Mouse (Mus musculus) megakaryocyte-erythroid progenitor cell, adult 5-6 weeks (primary cell): Measurements from ENCODE around the gene Selenon. TPM values are rescaled to one million over a fixed set of nuclear protein-coding genes. Genes with fewer than 3 reads are reported as not detected.

Experiments
- ATAC-seq: replicated peaks from 2 replicates; pipeline ENCODE4 v1.8.0; 2016; ENCODE audit warnings: mild to moderate bottlenecking, inconsistent platforms; ENCODE audit not compliant: severe bottlenecking, poor library complexity, low FRiP score, low TSS enrichment
- total RNA-seq, 2 experiments: library from RNA; stranded (forward) in 1 of 2; stranded (reverse) in 1 of 2; fragments of 200-1000, 215-1000 nt in 1 of 2; fragments of >200 nt in 1 of 2; fragmentation: Nextera tagmentation in 1 of 2; gene quantifications; 2 replicates each; pipeline ENCODE4 v1.2.3; 2014 to 2017

Gene Selenon
- total RNA-seq, 2 experiments from 2014 or later: 3.6 to 17.7 TPM

DNA sequence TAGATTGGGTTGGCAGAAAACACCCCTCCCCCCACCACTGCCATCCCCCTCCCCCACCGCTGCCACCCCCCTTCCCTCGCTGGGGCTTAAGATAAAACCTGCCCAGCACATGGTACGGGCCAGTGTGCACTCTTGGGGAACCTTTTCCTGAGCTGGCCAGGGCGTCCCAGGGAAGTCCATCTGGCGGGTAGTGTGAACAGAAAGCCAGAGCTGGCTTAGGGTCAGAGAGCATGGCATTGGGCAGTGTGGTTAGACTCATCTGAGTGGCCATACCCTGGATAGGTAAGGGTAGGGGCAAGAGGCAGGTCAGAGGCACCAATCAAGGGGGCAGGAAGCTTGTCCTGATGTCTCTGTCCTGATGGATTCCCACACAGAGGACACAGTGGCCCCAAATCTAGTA is 27.7 kb upstream of the Selenon start:
- no peak for ATAC-seq

DNA sequence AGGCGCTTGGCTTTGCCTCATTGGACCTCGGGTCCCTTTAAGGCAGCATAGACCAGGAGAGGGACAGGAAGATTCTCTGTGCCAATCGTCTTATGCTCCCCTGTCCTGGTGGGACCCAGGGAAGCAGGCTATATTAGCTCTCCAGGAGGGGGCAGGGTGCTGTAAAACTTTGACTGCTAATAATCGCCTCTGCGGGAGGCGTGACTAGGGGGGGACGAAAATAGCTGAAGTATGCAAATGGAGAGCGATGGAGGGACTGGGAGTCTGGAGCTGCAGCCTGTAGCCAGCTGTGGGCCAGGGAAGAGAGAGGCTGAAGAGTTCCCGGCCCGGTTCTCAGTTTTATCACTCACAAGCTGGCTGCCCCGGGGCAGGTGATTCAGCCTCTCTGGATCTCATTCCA is 27.2 kb upstream of the Selenon start:
- no peak for ATAC-seq

DNA sequence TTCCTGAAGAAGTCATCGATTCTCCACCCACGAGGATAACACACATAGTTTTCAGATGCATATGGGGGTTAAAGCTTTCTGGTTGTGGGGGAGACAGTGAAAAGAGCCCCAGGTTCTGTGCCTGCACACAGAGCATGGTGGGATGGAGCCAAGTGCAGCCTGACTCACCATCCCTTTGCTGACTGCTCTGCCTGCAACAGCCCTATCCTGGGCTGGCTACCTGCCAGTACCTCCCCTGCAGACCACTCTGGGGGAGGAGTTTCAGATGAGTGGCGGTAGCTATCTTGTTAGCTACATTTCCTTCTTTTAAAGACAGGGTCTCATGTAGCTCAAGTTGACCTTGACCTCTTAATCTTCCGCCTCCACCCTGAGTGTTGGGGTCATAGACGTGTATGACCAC is 26.4 kb upstream of the Selenon start:
- ATAC-seq: no peak

- ATAC-seq: no peak
These were observed 25.3 kb upstream of the Selenon start for GRCm38 (mm10) chr4:134577281-134577680.

DNA sequence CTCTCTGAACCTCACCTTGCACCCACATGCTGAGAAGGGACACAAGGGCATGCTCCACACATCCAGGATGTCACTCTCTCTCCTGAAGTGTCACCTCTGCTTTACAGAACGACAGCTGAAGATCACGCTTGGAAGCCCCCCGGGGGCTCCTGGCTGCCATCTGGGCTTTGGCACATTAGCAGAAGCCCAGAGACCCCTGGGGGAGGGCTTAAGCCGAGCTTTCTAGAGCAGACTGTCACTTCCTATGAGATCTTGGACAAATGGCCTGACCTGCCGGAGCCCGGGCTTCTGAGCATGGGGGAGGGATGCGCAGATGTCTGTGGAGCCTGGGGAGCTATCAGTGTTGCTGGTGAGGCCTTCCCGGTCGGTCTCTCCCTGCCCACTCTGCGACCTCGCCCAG is 23.5 kb upstream of the Selenon start:
- no peak for ATAC-seq

GRCm38 (mm10) chr4:134572449-134573300 is 20.7 kb upstream of the Selenon start:
- ATAC-seq: no peak

DNA sequence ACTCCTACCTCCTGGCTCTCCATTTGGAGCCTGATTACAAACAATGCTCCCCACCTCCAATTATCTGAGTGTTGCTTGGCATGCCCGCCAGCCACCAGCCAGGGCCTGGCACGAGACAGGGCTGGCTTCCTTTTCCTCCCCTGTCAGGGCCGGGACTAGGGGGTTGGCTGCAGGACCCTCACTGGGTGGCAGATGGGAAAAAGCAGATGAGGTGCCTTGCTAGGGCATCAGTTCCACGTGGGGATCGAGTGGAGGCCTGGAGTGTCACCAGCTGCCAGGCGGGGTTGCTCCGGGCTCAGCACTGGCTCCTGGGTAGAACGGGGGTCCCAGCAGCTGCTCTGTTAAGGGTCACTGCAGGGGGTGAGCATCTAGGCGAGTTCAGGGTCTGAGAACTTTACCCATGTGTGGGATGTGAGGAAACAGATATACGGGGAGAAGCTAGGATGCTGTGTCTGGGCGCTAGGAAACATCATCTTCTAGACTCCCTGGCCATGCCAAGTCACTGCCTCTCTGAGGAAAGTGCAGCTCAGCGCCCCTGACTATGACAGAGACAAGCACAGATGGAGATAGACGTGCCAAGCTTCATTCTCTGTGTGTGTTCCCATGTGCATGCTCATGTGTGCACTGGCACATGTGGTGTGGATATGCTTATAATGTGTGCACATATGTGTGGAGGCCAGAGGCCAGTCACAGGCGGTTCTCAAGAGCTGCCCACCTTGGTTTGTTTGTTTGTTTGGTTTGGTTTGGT is 18.9 kb upstream of the Selenon start:
- ATAC-seq: no peak

DNA sequence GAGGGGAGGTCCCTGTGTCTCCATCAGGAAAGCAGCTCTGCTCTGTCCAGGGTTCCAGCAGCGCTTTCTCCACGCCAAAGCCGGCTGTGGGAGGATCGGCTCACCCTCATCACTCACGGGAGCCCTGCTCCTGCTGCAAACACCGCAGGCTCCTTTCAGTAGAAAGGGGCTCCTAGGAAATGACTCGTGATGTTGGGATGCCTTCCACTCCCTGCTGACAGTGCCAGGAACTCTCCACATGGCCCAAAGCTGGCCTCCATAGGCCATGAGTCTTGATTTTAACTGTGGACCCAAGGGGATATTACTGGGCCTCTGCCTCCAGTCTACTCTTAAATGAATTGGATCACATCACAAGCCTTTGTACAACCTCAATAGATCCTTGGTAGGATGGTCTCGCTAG is 17.9 kb upstream of the Selenon start:
- ATAC-seq: no peak

DNA sequence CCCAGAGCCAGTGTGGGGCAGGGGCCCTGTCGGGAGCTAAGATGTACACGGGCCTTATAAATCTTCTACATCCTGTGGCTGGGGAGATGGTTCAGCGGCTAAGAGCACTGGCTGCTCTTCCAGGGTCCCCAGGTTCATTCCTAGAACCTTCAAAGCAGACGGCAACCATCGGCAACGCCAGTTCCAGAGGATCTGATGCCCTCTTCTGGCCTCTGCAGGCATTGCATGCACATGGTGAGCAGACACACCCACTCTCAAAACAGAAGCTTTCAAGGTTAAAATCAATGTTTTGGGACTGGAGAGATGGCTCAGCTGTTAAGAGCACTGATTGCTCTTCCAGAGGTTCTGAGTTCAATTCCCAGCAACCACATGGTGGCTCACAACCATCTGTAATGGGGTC is 17.2 kb upstream of the Selenon start:
- ATAC-seq: no peak

DNA sequence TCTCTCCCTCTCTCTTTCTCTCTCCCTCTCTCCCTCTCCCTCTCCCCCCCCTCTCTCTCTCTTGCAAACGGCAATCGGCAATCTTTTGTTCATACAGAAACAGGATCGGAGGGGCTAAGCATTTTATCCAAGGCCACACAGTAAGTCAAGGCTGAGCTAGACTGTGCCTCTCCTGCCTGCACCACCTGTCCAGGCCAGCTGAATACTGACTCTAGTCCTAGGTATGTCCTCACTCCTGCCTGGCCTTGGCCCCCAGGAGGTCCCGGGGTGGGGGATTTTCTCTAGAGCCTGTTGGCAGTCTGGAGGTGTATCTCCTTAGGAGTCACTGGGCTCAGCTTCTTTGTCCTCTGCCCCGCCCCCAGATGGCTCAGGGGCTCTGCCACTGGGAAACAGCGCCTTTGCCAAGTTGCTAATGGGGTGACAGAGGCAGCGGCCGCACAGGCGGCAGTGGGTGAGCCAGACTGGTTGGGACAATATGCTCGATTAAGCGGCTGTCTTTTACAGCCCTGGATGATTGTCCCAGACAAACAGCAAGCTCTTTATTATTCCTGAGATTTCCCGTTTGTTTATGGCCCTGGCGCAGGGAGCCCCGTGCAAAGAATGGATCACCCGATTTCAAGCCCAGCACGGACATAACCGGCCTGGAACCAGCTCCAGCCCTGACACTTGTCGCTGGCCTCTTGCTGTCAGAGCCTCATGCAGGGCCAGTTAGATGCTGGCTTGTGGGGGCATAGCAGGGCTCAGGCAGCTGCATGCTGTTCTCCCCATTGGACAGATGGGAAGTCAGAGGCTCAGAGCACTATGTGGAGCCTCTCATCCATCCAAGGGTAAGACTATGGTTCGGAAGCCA is 15.6 kb upstream of the Selenon start:
- no peak for ATAC-seq

GRCm38 (mm10) chr4:134564093-134564492 is 12.1 kb upstream of the Selenon start:
- ATAC-seq: peak; percentile 11; the same call in 1 of the 2 replicates

DNA sequence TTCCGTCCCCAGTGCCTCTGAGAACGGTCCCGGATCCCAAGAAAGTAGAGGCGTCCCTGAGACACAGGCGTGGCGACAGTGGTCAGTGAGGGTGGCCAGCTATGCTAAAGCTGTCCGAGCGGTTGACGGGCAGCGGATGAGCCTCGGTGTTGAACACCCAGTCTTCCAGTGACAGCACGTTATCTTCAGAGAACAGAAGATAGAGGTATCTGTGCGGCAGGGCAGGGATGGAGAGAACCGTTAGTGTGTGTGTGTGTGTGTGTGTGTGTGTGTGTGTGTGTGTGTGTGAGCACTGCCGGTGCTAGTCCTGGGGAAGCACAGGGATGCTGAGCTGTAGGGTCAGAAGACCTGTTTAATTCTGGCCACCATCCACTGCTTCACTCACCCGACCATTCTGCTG is 11.7 kb upstream of the Selenon start:
- ATAC-seq: peak; percentile 51; the same call in 1 of the 2 replicates

- ATAC-seq: no peak
These were observed 10.0 kb upstream of the Selenon start for GRCm38 (mm10) chr4:134562014-134562413.

DNA sequence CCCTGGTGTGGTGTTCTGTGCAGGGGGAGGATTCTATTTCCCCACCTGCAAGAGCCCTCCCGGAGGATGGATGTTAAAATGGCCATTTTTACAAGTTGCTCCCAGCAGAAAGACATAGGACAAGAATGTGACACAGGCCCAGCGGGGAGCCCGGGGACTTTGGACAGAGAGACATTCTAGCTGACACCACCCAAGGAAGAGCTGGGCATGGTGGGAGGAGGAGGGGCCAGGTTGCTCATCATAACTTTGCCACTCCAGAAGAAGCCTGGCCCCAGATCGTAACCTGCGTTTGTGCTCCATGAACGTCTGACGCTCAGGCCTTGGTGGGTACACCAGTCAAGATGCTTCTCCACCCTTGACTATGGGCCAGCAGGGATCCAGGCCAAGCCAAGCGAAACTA is 8.7 kb upstream of the Selenon start:
- ATAC-seq: no peak

DNA sequence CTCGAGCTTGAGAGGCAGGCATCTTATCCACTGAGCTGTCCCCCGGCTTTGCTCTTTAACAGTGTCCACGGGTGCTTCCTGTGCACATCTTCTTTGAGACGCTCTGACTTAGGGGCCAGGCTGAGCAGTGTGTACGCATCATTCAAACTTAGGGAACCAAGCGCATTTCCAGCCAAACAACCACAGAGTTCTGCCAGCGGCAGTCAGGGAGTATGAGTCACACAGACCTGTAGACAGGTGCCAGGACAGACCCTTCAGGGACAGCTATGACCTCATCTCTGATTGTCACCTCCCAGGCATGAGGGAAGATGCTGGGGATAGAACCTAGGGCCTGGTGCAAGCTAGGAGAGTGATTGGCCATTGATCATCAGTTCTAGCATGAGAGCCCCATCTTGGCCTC is 7.2 kb upstream of the Selenon start:
- ATAC-seq: no peak

DNA sequence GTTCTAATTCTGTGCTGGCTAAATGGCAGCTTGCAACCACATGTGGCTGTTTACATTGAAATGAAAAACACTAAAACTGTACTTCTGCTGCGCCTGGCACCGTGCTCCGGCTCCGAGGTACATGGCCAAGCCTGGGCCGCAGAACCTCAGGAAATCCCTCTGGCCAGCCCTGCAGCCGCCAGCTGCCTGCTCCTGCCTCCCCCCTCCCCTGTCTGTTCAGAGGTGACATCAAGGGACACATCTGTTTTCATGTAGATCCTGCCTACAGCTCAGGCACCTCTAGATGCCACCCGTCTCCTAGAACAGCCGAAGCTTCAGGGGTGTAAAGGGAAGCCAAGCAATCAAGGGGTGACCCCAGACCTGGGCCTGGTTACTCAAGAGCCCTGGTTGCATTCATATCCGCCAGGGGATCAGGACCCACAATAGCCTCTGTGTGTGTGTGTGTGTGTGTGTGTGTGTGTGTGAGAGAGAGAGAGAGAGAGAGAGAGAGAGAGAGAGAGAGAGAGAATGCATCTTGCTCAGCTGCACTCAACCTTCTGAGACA is 6.7 kb upstream of the Selenon start:
- ATAC-seq: no peak

DNA sequence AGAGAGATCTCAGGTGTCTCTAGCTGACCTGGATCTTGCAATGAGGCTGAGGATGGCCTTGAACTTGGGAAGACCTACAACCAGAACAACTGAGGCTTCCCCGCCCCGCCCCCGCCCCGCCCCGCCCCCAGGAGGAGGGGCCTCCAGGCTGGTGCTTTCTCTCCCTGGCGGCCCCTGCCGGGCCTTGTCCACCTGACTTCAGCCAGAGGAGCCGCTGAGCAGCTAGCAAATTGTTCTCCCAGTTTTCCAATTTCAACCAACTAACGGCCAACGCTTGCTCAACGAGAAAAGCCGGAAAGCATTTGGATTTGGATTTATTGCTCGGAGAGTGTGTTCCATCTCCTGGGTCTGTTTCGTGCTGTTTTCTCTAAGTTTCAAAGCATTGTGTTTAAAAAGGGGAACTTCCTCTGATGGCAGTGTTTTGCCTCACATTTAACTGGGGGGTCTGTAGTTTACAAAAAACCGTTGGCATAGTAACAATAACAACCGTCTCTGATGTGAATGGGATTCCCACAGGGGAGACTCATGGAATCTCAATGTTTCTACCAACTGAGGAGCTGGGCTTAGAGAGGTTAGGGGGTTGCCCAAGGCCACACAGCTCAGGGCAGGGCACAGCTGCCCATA is 5.8 kb upstream of the Selenon start:
- 0 out of 2 replicates have a peak, but pooled peaks have one; percentile 35 for ATAC-seq

GRCm38 (mm10) chr4:134555956-134556580 is 4.1 kb upstream of the Selenon start:
- no peak for ATAC-seq

DNA sequence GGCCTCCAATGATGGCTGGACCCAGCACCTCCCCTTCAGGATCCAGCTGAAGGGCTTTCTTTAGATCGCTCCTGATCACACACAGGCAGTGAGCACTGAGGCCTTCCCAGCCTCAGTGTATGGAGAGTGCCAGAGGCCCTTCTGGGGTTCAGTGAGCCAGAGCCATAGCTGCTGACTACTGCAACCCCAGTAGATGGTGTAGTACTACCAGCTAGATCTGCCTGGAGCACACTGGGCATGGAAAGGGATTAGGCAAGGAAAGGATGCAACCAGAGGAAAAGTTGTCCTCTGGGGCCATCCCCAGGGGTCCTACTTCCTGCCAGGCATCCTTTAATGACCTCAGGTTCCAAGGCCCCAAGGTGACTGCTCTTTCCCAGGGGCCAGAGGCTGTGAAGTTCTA is 1.7 kb upstream of the Selenon start:
- ATAC-seq: no peak
